In genomic region chr3:145651978-145652321, GRCm38 (mm10) we compare ENCODE assay signal across 8 mouse cellular contexts. TPM values are rescaled to one million over a fixed set of nuclear protein-coding genes. Genes with fewer than 3 reads are reported as not detected.
A peak's percentile ranks its signal among the peaks of the same experiment; 100 is the strongest.
DNase-seq lines count a peak whose midpoint lies in the region; ATAC-seq lines count a peak whose summit lies in the region.

No protein-coding gene starts in this region.

- peak overlapping the region; percentile 96 for H3K27ac ChIP-seq in heart, embryonic 15.5 days
- H3K27ac ChIP-seq in brown adipose tissue, adult 24 weeks (replicated peaks; ENCODE audit: low read depth, low read length), result peak overlapping the region; percentile 83
- peak overlapping the region; percentile 42; the same call in 1 of the 2 replicates for H3K27ac ChIP-seq in hindbrain, embryonic 11.5 days (ENCODE audit: low read depth, low read length)
- H3K27ac ChIP-seq in midbrain, embryonic 14.5 days (replicated peaks; ENCODE audit: low read depth, low read length), result no peak overlapping the region

- H3K9me3 ChIP-seq in heart, embryonic 15.5 days (replicated peaks), result no peaks in the 10 kb centered on the region
- no peaks in the 10 kb centered on the region for H3K9me3 ChIP-seq in hindbrain, embryonic 11.5 days (ENCODE audit: control insufficient read depth, low read length)
- H3K9me3 ChIP-seq in midbrain, embryonic 14.5 days (ENCODE audit: control insufficient read depth, low read length), result no peaks in the 10 kb centered on the region

- no peak for ATAC-seq in heart, embryonic 15.5 days (replicated peaks; ENCODE audit: insufficient number of reproducible peaks, insufficient read depth, low FRiP score, low read depth)
- no peak for ATAC-seq in hindbrain, embryonic 11.5 days (ENCODE audit: low FRiP score)
- no peak for ATAC-seq in midbrain, embryonic 14.5 days (ENCODE audit: low FRiP score, low TSS enrichment)

- H3K4me2 ChIP-seq in heart, embryonic 15.5 days, result peak overlapping the region; percentile 86
- peak overlapping the region; percentile 90 for H3K4me2 ChIP-seq in hindbrain, embryonic 11.5 days (replicated peaks; ENCODE audit: low read depth, low read length)
- peak overlapping the region; percentile 89 for H3K4me2 ChIP-seq in midbrain, embryonic 14.5 days (ENCODE audit: low read length)

- peak overlapping the region; percentile 78 for H3K4me3 ChIP-seq in heart, embryonic 15.5 days
- peak overlapping the region; percentile 76 for H3K4me3 ChIP-seq in brown adipose tissue, adult 24 weeks (ENCODE audit: insufficient read depth, low read depth, low read length)
- H3K4me3 ChIP-seq in hindbrain, embryonic 11.5 days (ENCODE audit: low read depth, low read length), result peak overlapping the region; percentile 16
- no peak overlapping the region for H3K4me3 ChIP-seq in midbrain, embryonic 14.5 days (replicated peaks; ENCODE audit: low read depth, low read length)

- intact Hi-C loops in heart, postnatal 36 days (cut with DNase I), result loop anchor here (2.0 to 5.0 kb wide), 2 partner anchors 107 to 175 kb away; partner anchors contain the start of gene Ddah1

- peaks cover 5% of the 10 kb centered on the region; the same call in 1 of the 2 replicates for H3K36me3 ChIP-seq in heart, embryonic 15.5 days
- no peaks in the 10 kb centered on the region for H3K36me3 ChIP-seq in hindbrain, embryonic 11.5 days (ENCODE audit: control insufficient read depth, insufficient read depth, low read length)
- no peaks in the 10 kb centered on the region for H3K36me3 ChIP-seq in midbrain, embryonic 14.5 days (ENCODE audit: control insufficient read depth, insufficient read depth, low read length)

- H3K9ac ChIP-seq in heart, embryonic 15.5 days, result peak overlapping the region; percentile 80
- H3K9ac ChIP-seq in hindbrain, embryonic 11.5 days (ENCODE audit: low read depth, low read length), result peak overlapping the region; percentile 37; the same call in 1 of the 2 replicates
- H3K9ac ChIP-seq in midbrain, embryonic 14.5 days (replicated peaks; ENCODE audit: low read length), result 0 out of 2 replicates have a peak overlapping the region, but pooled peaks have one; percentile 6

- peaks cover 53% of the 10 kb centered on the region for H3K4me1 ChIP-seq in heart, embryonic 15.5 days (replicated peaks)
- H3K4me1 ChIP-seq in brown adipose tissue, adult 24 weeks (ENCODE audit: control insufficient read depth, insufficient read depth, insufficient read length, low read length), result peaks cover 11% of the 10 kb centered on the region
- H3K4me1 ChIP-seq in hindbrain, embryonic 11.5 days (replicated peaks; ENCODE audit: control insufficient read depth, insufficient read depth, low read length), result peaks cover 20% of the 10 kb centered on the region
- H3K4me1 ChIP-seq in midbrain, embryonic 14.5 days (ENCODE audit: control insufficient read depth, insufficient read depth, low read length), result peaks cover 39% of the 10 kb centered on the region

- H3K27me3 ChIP-seq in heart, embryonic 15.5 days, result no peaks in the 10 kb centered on the region
- H3K27me3 ChIP-seq in hindbrain, embryonic 11.5 days (ENCODE audit: control insufficient read depth, insufficient read depth, low read length), result peaks cover 14% of the 10 kb centered on the region
- peaks cover 40% of the 10 kb centered on the region for H3K27me3 ChIP-seq in midbrain, embryonic 14.5 days (ENCODE audit: control insufficient read depth, insufficient read depth, low read length)

- DNase-seq in heart, postnatal 36 days, result no peak
- no peak for DNase-seq in hindbrain, embryonic 11.5 days (ENCODE audit: low spot score)
- DNase-seq in midbrain, embryonic 14.5 days, result no peak
- DNase-seq in MN1 (ENCODE audit: low spot score), result no peak
- no peak for DNase-seq in urinary bladder, adult 2 months (ENCODE audit: low spot score)
- DNase-seq in urinary bladder, postnatal 14 days (ENCODE audit: low spot score), result no peak

- WGBS in heart, embryonic 15.5 days, result 7% methylated on average over 10 of the region's 10 CpGs
- WGBS in hindbrain, embryonic 11.5 days, result under 1% methylated on average over 10 of the region's 10 CpGs
- 3% methylated on average over 10 of the region's 10 CpGs for WGBS in midbrain, embryonic 14.5 days

RNA-seq across cellular contexts. Expression of gene Ccn1, which starts 2.2 kb away (rescaled TPM):
- polyA plus RNA-seq in heart, embryonic 15.5 days (2015; fragmentation: Nextera tagmentation; extraction: Ambion mirVana), result 60.4 and 61.4 TPM in 2 replicates
- total RNA-seq in heart, postnatal 36 days (2021), result 10 to 100 TPM; 55.0 to 68.6 TPM
- polyA plus RNA-seq in brown adipose tissue, adult 24 weeks (2012; ENCODE audit: insufficient read depth, insufficient read length, missing spikeins), result 24.6 and 51.6 TPM in 2 replicates
- 23.5 and 23.7 TPM in 2 replicates for polyA plus RNA-seq in hindbrain, embryonic 11.5 days (2014; fragmentation: Nextera tagmentation; extraction: Ambion mirVana)
- polyA plus RNA-seq in midbrain, embryonic 14.5 days (2014; fragmentation: Nextera tagmentation; extraction: Ambion mirVana), result 3.9 and 5.6 TPM in 2 replicates
- 81.8 and 89.1 TPM in 2 replicates for polyA plus RNA-seq in urinary bladder, adult 2 months (2012; rRNA removed)

Comparison
In these comparisons a context has a peak if more than half of its experiments do, and no peak if none do; other contexts are left out.
1. H3K9ac ChIP-seq: peak in every context shown above with its lines; median percentile 80 in heart, embryonic 15.5 days; 37 in hindbrain, embryonic 11.5 days; 6 in midbrain, embryonic 14.5 days.